Mouse (Mus musculus) heart, embryonic 12.5 days (tissue): Measurements from ENCODE around the gene Ldlr. TPM values are rescaled to one million over a fixed set of nuclear protein-coding genes. Genes with fewer than 3 reads are reported as not detected.

Experiments
- ATAC-seq: fragments of 200-750 bp; cut with Nextera tagmentation; 2 replicates; pipeline ENCODE4 v1.8.0; 2017; ENCODE audit warnings: moderate TSS enrichment, moderate library complexity; ENCODE audit not compliant: insufficient number of reproducible peaks, low FRiP score
- H3K27ac ChIP-seq: fragments of 300-500 bp; sonication (generic); 2 replicates; pipeline ENCODE4 v1.5.1; 2016; ENCODE audit warnings: mild to moderate bottlenecking, moderate library complexity; ENCODE audit not compliant: poor library complexity, severe bottlenecking
- H3K27me3 ChIP-seq: fragments of 300-500 bp; sonication (generic); replicated peaks from 2 replicates; pipeline ENCODE4 v1.6.1; 2016; ENCODE audit warnings: mild to moderate bottlenecking, moderate library complexity
- H3K36me3 ChIP-seq: fragments of 300-500 bp; sonication (generic); 2 replicates; pipeline ENCODE4 v1.6.1; 2016; ENCODE audit warnings: mild to moderate bottlenecking, moderate library complexity
- H3K4me1 ChIP-seq: fragments of 300-500 bp; sonication (generic); replicated peaks from 2 replicates; pipeline ENCODE4 v1.6.1; 2016; ENCODE audit warnings: mild to moderate bottlenecking
- H3K4me2 ChIP-seq: fragments of 300-500 bp; sonication (generic); 2 replicates; pipeline ENCODE4 v1.6.1; 2016; ENCODE audit warnings: mild to moderate bottlenecking, moderate library complexity
- H3K4me3 ChIP-seq: fragments of 300-500 bp; sonication (generic); 2 replicates; pipeline ENCODE4 v1.5.1; 2016; ENCODE audit warnings: mild to moderate bottlenecking
- H3K9ac ChIP-seq: fragments of 300-500 bp; sonication (generic); 2 replicates; pipeline ENCODE4 v1.6.1; 2016; ENCODE audit warnings: mild to moderate bottlenecking, moderate library complexity
- H3K9me3 ChIP-seq: fragments of 300-500 bp; sonication (generic); replicated peaks from 2 replicates; pipeline ENCODE4 v1.6.1; 2016; ENCODE audit warnings: mild to moderate bottlenecking, moderate library complexity
- WGBS: fragments of 180-500 bp; shearing (Covaris S2); methylation state at CpG from one replicate; pipeline ENCODE4 v1.1.7; 2016; 5-methylcytosine and 5-hydroxymethylcytosine counted together
- polyA plus RNA-seq: library from polyadenylated mRNA; unstranded; fragments of >200 nt; fragmentation: Nextera tagmentation; extraction: Ambion mirVana; gene quantifications from 2 replicates; pipeline ENCODE4 v1.2.1, GENCODE M21; 2016

Ldlr gene
- polyA plus RNA-seq, 1 experiment from 2014 or later, result 26.0 TPM

- no peak overlapping the region for H3K4me3 ChIP-seq
- peaks cover 26% of the 10 kb centered on the region for H3K36me3 ChIP-seq
- 0 out of 2 replicates have a peak overlapping the region, but pooled peaks have one; percentile 28 for H3K27ac ChIP-seq
- no peak overlapping the region for H3K4me2 ChIP-seq
- no peaks in the 10 kb centered on the region for H3K9me3 ChIP-seq
- H3K4me1 ChIP-seq, result peaks cover 57% of the 10 kb centered on the region
- WGBS, result 76% methylated on average over 13 of the region's 13 CpGs
- H3K9ac ChIP-seq, result 0 out of 2 replicates have a peak overlapping the region, but pooled peaks have one; percentile 10
- no peaks in the 10 kb centered on the region for H3K27me3 ChIP-seq
- no peak for ATAC-seq
These were observed 31.4 kb downstream of the Ldlr start for GRCm38 (mm10) chr9:21754516-21755321.

- no peak overlapping the region for H3K27ac ChIP-seq
- peaks cover 45% of the 10 kb centered on the region for H3K4me1 ChIP-seq
These were observed 35.6 kb downstream of the Ldlr start for GRCm38 (mm10) chr9:21758576-21759529.

DNA sequence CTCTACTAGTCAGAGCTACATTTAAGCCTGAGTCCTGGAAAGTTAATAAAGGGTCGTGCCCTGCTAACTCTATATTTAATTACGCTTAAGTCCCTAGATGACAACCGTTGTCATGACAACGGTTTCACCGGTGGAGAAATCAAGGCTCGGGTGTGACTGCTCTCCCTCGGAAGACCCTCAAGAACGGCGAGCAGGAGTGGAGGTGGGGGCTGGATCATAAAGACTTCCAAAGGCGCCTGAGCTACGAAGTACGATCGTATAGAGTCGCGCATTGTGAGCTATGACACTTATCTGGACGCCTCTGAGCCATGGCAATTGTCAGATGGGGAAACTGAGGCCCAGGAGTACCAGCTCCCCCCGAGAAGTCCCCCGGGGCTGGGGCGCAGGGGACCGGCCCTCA, 36.4 kb downstream of the Ldlr start:
- Histone ChIP-seq H3K27me3 (no peaks in the 10 kb centered on the region), H3K27ac (no peak overlapping the region), H3K9me3 (no peaks in the 10 kb centered on the region), H3K9ac (peak overlapping the region; percentile 78), H3K4me2 (peak overlapping the region; percentile 77), H3K4me1 (peaks cover 40% of the 10 kb centered on the region), H3K36me3 (peaks cover 22% of the 10 kb centered on the region), H3K4me3 (peak overlapping the region; percentile 89)
- ATAC-seq, result no peak
- WGBS, result under 1% methylated on average over 20 of the region's 20 CpGs

More at GRCm38 (mm10) chr9:21758576-21759529, 35.6 kb downstream of the Ldlr start:
- peaks cover 22% of the 10 kb centered on the region for H3K36me3 ChIP-seq
- H3K9me3 ChIP-seq, result no peaks in the 10 kb centered on the region
- H3K4me2 ChIP-seq, result peak overlapping the region; percentile 77
- WGBS, result 59% methylated on average over 14 of the region's 14 CpGs
- H3K4me3 ChIP-seq, result peak overlapping the region; percentile 89
- ATAC-seq, result no peak
- no peaks in the 10 kb centered on the region for H3K27me3 ChIP-seq
- H3K9ac ChIP-seq, result peak overlapping the region; percentile 78

DNA sequence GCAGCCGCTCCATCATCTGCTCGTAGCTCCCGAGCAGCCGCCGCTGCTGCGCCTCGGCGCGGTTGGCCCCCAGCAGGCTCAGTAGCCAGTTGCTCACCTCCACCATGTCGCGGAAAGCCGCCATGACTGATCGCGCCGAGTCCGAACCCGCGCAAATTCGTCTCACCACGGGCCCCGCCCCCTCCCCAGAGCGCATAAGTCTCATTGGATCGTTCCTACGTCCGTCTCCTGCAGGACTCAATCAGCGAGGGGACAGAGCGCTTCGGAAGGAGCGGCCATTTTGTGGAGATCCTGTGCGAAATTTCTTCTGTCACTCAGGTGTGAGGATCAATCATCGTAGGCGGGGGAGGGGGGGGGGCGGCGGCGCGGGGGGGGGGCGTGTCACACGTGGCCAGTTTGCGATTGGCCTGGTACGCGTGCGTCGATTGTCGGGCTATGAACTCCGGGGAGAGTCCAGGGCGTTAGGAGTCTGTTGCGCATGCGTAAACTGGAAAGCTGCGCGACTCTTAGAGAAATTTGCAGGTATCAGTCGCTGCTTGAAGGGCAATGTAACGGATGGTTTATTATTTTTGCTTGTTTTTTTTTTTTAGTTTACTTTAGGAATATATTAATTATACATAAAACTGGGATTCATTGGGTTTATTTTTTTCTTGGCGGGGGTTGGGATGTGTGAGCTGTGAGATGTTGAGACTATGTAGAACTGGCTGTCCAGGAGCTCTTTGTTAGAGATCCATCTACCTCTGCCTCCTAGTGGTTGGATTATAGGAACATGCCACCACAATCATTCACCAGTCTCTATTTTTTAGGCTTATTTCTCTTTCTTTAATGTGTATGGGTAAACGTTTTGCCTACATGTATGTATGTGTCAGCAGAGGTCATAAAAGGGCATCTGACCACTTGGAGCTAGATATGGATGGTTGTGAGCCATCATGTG, 37.1 kb downstream of the Ldlr start, which contains the start of gene Spc24:
Gene Spc24, minus strand, starts transcription at position 149 of the 934 bp plus-strand sequence.
- Histone ChIP-seq H3K9ac (peak within 1 kb of the TSS; percentile 78), H3K4me2 (peak within 1 kb of the TSS; percentile 77), H3K4me1 (peaks cover 37% of the 10 kb centered on the region), H3K4me3 (peak within 1 kb of the TSS; percentile 89), H3K9me3 (no peaks in the 10 kb centered on the region), H3K27me3 (no peaks in the 10 kb centered on the region), H3K36me3 (peaks cover 22% of the 10 kb centered on the region), H3K27ac (peak within 1 kb of the TSS; percentile 49)
- ATAC-seq, result peak; percentile 91
- under 1% methylated on average over 54 of the region's 54 CpGs for WGBS

GRCm38 (mm10) chr9:21762135-21762534, 38.9 kb downstream of the Ldlr start:
- no peak for ATAC-seq
- Histone ChIP-seq H3K4me2 (peak overlapping the region; percentile 4; the same call in 1 of the 2 replicates), H3K9me3 (no peaks in the 10 kb centered on the region), H3K36me3 (peaks cover 17% of the 10 kb centered on the region), H3K27me3 (no peaks in the 10 kb centered on the region), H3K4me1 (peaks cover 37% of the 10 kb centered on the region), H3K9ac (no peak overlapping the region), H3K27ac (peak overlapping the region; percentile 41), H3K4me3 (no peak overlapping the region)

GRCm38 (mm10) chr9:21764084-21764999, 41.1 kb downstream of the Ldlr start:
- 89% methylated on average over 6 of the region's 6 CpGs for WGBS
- ATAC-seq, result no peak

GRCm38 (mm10) chr9:21767896-21768295, 44.6 kb downstream of the Ldlr start:
- Histone ChIP-seq H3K36me3 (peaks cover 59% of the 10 kb centered on the region), H3K9me3 (no peaks in the 10 kb centered on the region), H3K4me3 (no peak overlapping the region), H3K27me3 (no peaks in the 10 kb centered on the region), H3K4me2 (no peak overlapping the region), H3K27ac (peak overlapping the region; percentile 86), H3K9ac (no peak overlapping the region), H3K4me1 (peaks cover 31% of the 10 kb centered on the region)
- ATAC-seq, result 0 out of 2 replicates have a peak, but pooled peaks have one; percentile 34
- WGBS, result 68% methylated on average over 11 of the region's 11 CpGs

More at GRCm38 (mm10) chr9:21764084-21764999, 41.1 kb downstream of the Ldlr start:
- Histone ChIP-seq H3K4me2 (no peak overlapping the region), H3K27me3 (no peaks in the 10 kb centered on the region), H3K4me3 (no peak overlapping the region), H3K36me3 (peaks cover 28% of the 10 kb centered on the region), H3K27ac (peak overlapping the region; percentile 30; the same call in 1 of the 2 replicates), H3K9ac (no peak overlapping the region), H3K9me3 (no peaks in the 10 kb centered on the region), H3K4me1 (peaks cover 42% of the 10 kb centered on the region)

DNA sequence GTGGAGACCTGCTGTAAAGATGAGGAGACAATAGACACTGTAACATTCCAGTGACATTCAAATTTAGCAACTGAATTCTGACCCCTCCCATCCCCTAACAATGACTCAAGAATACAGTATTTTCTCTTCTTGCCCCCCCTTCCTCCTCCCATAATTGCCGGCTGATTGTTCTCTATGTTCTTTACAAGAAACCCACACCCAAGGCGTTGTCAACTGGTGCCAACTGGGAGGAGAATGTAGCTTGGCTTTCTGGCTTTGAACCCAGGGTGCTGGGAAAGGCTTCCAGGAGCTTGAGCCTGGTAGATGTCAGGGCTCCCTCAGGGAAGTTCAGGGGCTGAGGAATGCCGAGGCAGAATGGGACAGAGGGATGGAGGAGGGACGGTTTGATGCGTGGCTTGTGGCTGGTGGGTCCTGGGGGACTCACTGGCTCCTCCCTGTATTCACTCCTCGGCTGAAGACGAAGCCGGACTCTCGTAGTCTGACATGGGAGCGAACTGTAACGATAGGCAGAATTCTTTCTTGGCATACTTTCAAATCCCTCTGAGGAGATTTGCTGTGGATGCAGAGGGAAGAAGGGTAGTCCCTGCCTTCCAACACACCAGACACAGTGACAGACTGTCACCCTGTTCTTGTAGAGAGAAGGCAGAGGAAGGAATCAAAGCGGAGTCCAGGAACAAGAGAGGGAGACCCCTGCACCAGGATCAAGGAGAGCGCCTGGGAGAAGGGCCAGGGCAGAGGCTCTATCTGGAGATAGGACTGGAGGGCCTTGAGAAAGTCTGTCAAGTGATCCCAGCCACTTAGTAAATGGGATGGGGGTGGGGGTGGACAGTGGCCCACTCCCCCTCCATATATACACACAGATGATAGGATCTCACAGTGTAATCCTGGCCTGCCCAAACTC, 45.5 kb downstream of the Ldlr start:
- Histone ChIP-seq H3K27me3 (no peaks in the 10 kb centered on the region), H3K4me2 (no peak overlapping the region), H3K9ac (no peak overlapping the region; the same call in 1 of the 2 replicates), H3K4me3 (no peak overlapping the region), H3K9me3 (no peaks in the 10 kb centered on the region), H3K4me1 (peaks cover 26% of the 10 kb centered on the region), H3K36me3 (peaks cover 67% of the 10 kb centered on the region), H3K27ac (peak overlapping the region; percentile 86)
- 37% methylated on average over 13 of the region's 13 CpGs for WGBS
- peak; percentile 37; the same call in 1 of the 2 replicates for ATAC-seq
